Mouse (Mus musculus): Measurements from ENCODE around the gene Gm6588.

Gene Gm6588

GRCm38 (mm10) chr5:112470144-112470543, 20.9 kb downstream of the Gm6588 start:
- DNase-seq (ENCODE audit: low spot score in 2 of 2), result no peak

- no peak for DNase-seq (ENCODE audit: low spot score in 2 of 2)
Measured at GRCm38 (mm10) chr5:112473453-112473852, 24.2 kb downstream of the Gm6588 start.

GRCm38 (mm10) chr5:112481946-112482410, 32.8 kb downstream of the Gm6588 start:
- no peak for DNase-seq (ENCODE audit: low spot score in 2 of 2)

- no peak for DNase-seq (ENCODE audit: low spot score in 2 of 2)
Measured at GRCm38 (mm10) chr5:112482551-112482950, 33.3 kb downstream of the Gm6588 start.

- DNase-seq (ENCODE audit: low spot score in 2 of 2), result no peak
Measured at GRCm38 (mm10) chr5:112483030-112483429, 33.8 kb downstream of the Gm6588 start.

- DNase-seq (ENCODE audit: low spot score in 2 of 2), result no peak
Measured at GRCm38 (mm10) chr5:112484924-112485715, 35.9 kb downstream of the Gm6588 start.

- no peak for DNase-seq (ENCODE audit: low spot score in 2 of 2)
Measured at GRCm38 (mm10) chr5:112486415-112486814, 37.2 kb downstream of the Gm6588 start.

- no peak for DNase-seq (ENCODE audit: low spot score in 2 of 2)
Measured at GRCm38 (mm10) chr5:112487504-112487903, 38.3 kb downstream of the Gm6588 start.

GRCm38 (mm10) chr5:112488101-112488776, 39.0 kb downstream of the Gm6588 start:
- no peak for DNase-seq (ENCODE audit: low spot score in 2 of 2)

GRCm38 (mm10) chr5:112491489-112491888, 42.3 kb downstream of the Gm6588 start:
- no peak for DNase-seq (ENCODE audit: low spot score in 2 of 2)

GRCm38 (mm10) chr5:112493492-112493891, 44.3 kb downstream of the Gm6588 start:
- no peak for DNase-seq (ENCODE audit: low spot score in 2 of 2)

- no peak for DNase-seq (ENCODE audit: low spot score in 2 of 2)
Measured at GRCm38 (mm10) chr5:112496753-112497369, 47.6 kb downstream of the Gm6588 start.

GRCm38 (mm10) chr5:112498921-112499917, 50.0 kb downstream of the Gm6588 start:
- DNase-seq (ENCODE audit: low spot score in 2 of 2), result no peak

- DNase-seq (ENCODE audit: low spot score in 2 of 2), result no peak
Measured at GRCm38 (mm10) chr5:112499918-112500682, 50.9 kb downstream of the Gm6588 start.

Measured in spleen, postnatal 36 days (tissue).